Mouse (Mus musculus): ENCODE results near the gene Zbtb1.
A peak's percentile ranks its signal among the peaks of the same experiment; 100 is the strongest.

Gene Zbtb1

DNA sequence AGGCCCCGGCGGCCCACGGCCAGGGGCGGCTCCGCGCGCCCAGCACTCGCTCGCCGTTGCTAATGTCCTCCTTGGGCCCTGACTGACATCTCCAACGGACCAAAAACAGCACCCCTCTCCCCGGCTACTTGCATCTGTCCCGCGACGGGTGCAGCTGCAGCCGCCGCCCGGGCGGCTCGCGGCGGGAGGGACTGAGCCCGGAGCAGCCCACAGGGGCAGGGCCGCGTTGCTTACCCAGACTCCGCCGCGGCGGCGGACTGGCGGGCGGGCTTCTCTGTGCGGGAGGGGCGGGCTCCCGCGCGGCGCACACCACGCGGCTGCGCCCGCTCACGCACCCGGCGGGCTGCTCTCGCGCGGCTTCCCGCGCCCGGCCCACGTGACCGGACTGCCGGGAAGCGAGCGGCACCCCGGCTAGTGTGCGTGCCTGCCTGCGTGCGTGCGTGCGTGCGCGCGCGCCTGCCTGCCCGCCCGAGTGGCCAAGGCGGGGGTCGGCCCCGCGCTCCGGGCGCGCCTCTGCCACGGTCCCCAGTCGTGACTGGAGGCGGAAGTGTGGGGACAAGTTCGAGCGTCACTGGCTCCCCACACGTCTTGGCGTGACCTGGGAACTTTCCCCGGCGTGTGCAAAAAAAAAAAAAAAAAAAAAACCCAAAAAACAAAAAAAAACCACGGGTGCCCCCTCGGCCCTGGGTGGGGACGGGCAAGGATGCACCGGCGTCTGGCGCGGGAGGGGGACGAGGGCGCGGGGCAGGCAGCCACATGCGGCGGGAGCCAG lies 674 bp upstream of the Zbtb1 start, which contains the start of gene Zbtb25:
Gene Zbtb25 (minus strand): TSS at position 397 of the 772 bp plus-strand sequence.
- DNase-seq: peak; percentile 89

DNA sequence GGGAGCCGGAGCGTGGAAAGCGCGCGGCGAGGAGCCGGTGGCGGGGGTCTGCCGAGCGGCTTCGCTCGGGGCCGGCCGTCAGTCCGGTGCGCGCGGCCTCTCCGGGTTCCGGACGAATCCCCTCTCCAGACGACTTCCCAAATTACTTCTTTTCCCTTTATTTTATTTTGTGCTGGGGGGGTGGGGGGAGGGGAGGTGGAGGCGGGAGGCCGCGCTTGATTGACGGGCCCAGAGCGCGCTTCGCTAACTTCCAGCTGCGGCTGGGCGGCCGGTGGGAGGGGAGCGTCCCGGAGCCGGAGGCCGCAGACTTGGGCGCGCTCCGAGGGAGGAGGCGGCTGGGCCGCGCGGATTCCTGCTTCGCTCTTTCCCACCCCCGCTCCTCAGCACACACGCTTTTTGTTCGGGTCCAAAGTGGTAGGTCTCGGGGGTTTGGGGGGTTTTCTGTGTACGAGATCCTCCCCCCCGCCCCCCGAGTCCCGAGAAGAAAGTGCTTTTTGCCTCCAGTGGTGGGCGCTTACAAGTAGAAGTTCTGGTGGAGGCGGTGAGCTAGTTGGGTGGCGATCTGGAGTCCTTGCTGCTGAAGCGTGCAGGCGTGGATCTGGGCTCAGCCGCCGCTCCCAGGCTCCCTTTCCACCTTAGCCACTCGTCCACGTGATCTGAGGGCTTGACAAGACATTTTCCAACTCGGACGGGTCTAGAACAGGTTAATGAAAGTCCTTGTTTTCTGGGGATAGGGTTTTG lies 935 bp downstream of the Zbtb1 start:
- DNase-seq: peak; percentile 86

DNA sequence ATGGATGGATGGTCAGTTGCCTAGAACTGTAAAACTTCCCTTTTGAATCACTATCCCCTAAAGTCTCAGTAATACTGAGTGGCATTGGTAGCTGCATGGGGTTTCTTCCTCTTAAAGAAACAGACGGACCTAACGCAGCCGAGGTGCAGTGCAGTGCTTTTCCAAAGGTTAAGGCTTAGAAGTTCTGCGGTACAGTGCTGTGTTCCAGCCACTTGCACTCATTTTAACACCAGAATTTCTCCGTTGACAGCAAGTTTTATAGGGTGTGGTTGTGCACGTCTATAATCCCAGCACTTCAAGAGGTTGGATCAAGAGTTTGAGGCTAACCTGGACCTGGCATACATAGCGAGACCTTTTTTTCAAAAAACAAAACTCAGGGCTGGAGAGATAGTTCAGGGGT lies 2.0 kb downstream of the Zbtb1 start:
- no peak for DNase-seq

DNA sequence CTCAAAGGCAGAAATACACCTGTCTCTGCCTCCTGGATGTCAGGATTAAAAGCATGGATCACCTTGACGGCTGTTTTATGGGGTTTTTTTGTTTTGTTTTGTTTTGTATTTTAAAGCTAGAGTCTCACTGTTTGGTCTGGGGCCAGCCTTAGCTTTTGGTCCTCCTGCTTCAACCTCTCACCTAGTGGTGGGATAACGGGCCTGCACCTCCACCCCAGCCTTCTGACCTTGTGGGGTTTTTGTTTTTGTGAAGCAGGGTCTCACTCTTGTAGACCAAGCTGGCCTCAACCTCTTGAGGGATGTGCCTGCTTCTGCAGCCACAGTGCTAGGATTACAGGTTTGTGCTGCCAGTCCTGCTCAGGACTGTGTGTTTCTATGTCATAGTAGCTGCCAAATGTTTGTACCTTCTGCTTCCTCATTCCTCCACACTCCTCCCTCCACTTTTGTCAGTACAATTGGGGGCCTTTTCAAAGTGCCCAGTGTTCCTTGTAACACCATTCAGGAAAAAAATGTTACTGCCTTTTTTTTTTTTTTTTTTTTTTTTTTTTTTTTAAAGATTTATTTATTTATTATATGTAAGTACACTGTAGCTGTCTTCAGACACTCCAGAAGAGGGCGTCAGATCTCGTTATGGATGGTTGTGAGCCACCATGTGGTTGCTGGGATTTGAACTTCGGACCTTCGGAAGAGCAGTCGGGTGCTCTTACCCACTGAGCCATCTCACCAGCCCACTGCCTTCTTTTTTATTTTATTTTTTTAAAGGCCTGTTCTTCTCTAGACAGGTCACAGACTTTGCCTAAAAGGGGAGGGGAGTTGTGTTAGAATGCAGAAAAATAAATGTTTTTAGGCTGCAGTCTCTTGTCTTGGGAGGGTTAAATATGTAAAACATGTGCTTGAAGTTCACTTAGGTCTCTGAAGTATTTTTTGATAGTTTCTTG lies 3.1 kb downstream of the Zbtb1 start:
- peak; percentile 27 for DNase-seq

- DNase-seq: no peak
Measured at GRCm38 (mm10) chr12:76373991-76374390, 3.9 kb downstream of the Zbtb1 start.

- DNase-seq: no peak
Measured at GRCm38 (mm10) chr12:76374911-76375310, 4.8 kb downstream of the Zbtb1 start.

DNA sequence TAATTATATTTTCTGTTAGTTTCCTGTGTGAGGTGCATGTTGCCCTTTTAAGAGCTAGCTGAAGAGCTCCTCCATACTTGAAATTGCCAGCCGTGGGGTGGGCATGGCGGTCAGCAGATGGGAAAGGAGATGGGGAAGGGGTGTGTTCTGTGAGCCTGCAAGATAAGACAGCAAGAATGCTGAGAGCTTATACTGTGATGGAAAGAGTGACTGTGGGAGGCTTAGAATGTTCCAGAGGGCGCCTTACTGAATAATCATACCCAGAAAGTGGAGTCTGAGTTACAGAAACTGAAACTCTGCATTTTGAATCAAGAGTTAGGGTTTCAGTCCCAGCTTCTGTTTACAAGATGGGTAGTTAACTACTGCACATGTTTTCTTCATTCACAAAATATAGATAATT lies 5.4 kb downstream of the Zbtb1 start:
- no peak for DNase-seq

GRCm38 (mm10) chr12:76376649-76377048 lies 6.6 kb downstream of the Zbtb1 start:
- peak; percentile 47 for DNase-seq

DNA sequence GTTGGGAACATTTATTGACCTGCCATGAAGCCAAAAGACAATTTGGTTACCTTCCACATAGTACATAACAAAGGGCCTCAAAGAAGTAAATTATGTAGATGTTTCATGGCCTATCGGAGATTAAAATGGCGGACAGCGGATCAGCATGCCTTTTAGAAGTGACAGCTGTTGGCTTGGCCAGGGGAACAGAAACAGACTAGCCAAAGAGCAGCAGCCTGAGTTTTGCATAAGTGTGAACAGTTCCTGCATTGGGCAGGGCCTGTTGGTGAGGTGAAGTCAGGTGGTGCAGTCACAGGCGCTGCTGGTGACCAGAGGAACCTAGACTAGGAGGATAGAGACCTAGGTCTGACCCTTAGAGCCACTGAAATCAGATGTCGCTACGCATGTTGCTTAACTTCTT lies 7.0 kb downstream of the Zbtb1 start:
- DNase-seq: no peak

GRCm38 (mm10) chr12:76377726-76378125 lies 7.7 kb downstream of the Zbtb1 start:
- no peak for DNase-seq

DNA sequence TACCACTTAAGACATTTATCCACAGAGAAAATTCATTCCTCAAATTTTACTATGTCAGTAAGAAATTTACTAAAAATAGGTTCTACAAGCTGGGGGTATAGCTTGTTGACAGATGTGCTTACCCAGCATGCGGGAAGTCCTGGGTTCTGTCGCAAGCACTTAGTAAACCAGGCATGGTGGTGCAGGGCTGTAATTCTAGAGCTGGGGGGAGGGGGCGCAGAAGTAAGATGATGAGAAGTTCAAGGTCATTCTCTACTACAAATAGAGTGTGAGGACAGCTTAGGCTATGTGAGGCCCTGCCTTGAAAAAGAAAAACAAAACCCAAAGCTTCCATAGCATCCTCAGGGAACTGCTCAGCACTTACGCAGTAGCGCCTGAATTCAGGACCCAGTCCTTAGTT lies 8.5 kb downstream of the Zbtb1 start:
- no peak for DNase-seq

GRCm38 (mm10) chr12:76380151-76380550 lies 10.1 kb downstream of the Zbtb1 start:
- no peak for DNase-seq

- DNase-seq: peak; percentile 24
Measured at GRCm38 (mm10) chr12:76385342-76385741, 15.3 kb downstream of the Zbtb1 start.

DNA sequence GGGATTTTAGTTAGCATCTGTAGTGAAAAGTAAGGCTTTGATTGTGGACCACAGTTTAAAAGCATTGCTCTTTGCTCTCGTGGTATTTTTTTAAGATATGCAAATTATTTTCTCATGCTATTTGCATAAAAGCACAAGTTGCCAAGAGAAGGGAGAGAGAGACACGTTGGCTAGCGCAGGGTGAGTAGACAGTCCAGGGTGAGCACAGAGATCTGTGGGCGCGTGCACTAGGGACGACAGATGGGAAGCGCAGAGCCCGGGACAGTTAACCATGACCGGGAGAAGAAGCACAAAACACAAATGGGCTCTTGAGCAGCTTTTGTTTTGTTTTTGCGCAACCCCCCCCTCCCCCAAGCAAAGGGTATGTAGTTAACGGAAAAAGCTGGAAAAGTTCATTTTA lies 18.7 kb downstream of the Zbtb1 start:
- DNase-seq: no peak

DNA sequence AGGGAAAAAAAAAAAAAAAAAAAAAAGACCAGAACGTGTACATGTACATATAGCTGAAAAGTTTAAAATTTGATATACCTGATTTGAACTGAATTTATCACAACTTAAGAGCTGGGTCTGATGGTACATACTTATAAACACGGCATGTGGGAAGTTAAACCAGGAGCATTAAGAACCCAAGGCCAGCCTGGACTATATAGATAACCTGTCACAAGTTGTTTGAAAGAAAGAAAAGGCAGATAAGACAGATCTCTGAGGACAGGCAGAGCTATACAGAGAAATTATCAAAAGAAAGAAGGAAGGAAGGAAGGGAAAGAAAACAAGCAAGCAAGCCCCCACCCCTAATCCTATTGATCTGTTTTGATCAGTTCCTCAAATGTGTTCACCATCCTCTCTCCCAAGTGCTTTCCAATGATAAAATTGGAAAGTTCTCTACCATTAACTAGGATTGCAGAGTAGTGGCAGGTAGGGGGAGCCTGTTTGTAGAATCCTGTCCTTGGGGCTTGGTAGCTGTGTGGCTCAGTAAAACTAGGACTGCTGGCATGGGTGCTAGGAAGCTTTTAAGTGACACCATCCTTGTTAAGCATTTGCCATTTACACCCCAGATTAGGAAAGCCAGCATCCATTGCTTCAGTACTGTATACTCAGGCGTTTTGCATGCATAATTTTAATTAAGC lies 21.7 kb downstream of the Zbtb1 start:
- DNase-seq: no peak

DNA sequence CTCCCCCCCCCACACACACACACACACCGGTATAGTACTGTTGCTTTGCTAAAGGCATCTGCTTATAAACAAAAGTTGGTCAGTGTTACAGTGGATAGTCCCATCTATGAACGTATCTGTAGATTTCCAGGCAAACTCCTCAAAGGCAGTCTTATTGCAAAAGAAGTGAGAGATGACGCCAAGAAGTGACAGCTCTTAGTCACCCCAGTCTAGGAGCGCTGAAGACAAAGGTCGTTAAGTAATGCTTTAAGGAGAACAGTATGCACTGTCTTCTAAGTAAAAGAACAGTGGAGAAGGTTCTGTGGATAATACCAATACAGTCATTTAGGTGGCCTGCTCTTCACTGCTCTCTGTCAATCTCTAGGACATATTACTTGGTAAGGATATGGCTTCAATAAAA lies 22.9 kb downstream of the Zbtb1 start:
- DNase-seq: no peak

GRCm38 (mm10) chr12:76397281-76397680 lies 27.2 kb downstream of the Zbtb1 start:
- DNase-seq: no peak

GRCm38 (mm10) chr12:76401674-76402073 lies 31.6 kb downstream of the Zbtb1 start:
- DNase-seq: no peak

DNA sequence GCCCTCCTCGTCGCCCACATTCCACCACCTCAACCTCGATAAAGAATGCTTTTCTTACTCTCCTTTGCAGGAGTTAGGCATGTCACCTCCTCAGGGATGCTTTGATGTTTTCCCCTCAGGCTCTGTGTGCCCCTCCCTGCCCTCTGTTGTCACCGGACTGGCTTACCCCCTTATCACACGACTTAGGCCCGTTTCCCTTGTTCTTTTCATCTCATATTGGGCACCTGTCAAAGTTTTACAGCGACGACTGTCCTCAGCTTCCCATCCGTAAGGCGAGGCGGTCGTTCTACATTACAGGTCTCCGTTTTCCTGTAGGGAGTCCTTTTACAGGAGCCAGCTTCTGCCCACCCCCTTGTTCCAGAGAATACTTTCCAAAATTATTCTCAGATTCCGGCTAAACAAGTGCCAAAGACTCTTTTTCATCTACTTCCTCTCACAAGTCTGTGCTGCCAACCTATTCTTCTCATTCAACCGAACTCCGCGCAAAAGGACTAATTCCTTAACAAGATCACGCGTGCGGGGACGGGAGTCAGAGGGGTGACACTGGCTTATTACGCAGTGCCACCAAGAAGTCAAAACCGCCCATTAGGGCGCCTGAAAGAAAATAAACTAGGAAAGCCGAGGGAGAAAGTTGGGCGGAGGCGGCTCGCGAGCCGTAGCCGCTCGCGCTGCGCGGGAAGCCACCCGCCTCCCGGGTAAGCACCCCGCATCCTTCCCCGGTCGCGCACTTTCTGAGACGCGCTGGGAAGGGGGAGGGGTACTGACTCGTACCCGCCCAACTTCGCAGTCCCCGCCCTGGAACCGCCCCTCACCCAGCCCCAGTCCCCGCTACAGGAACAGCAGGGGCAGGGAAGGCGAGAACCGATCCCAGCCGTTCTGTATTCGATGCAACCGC lies 33.2 kb downstream of the Zbtb1 start:
- DNase-seq: no peak

DNA sequence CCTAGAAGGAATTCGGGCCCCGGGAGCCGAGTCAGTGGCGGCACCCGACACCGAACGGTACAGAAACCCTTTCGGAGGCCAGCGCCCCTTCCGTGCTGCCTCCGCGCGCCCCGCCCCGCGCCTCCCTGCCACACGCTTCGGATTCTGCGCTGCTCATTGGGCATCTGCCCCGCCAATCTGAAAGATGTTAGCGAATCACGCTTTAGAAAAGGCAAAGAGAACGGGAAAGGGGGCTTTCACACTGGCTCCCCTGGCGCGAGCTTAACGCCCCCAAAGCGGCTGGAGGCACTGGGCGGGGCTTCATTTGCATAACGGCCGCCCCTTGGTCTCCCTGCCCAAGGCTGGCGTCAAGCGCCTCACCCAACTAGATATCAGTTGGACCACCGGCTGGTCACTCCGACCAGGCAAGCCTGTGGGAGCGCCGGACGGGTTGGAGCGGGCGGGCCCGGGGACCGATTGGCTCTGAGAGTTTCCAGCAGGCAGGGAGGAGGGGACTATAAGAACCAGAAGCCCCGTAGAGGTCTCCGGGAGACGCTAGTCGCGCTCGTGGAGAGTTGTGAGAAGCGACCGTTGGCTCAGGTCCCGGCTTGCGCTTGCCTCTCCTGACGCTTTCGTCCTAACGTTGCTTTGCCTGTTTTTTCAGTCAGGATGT lies 33.9 kb downstream of the Zbtb1 start, which contains the start of gene Hspa2:
Gene Hspa2 (plus strand): TSS at position 291 of the 652 bp plus-strand sequence.
- peak; percentile 100 for DNase-seq

- peak; percentile 8 for DNase-seq
Measured at GRCm38 (mm10) chr12:76404836-76405182, 34.7 kb downstream of the Zbtb1 start.
